Mouse (Mus musculus): Measurements from ENCODE around the gene Agpat4. TPM values are rescaled to one million over a fixed set of nuclear protein-coding genes. Genes with fewer than 3 reads are reported as not detected.

Agpat4 gene
- 13.9 and 18.8 TPM in 2 replicates for polyA plus RNA-seq (2012; ENCODE audit: insufficient read depth, insufficient read length, missing spikeins)

GRCm38 (mm10) chr17:12118561-12118925, at the start of gene Agpat4:
Gene Agpat4, plus strand, starts transcription at chr17:12118704.
- Histone ChIP-seq H3K4me1 (ENCODE audit: control insufficient read depth, insufficient read depth, low read length) (peaks cover 10% of the 10 kb centered on the region), H3K27ac (ENCODE audit: insufficient read depth, low read depth, low read length) (peak within 1 kb of the TSS; percentile 31), H3K4me3 (ENCODE audit: insufficient read depth, low read length) (peak within 1 kb of the TSS; percentile 71)
- TF ChIP-seq POLR2A (IDR thresholded peaks at IDR 0.05; ENCODE audit: borderline replicate concordance, low read depth, low read length) = no peak
- TF ChIP-seq CTCF (IDR thresholded peaks at IDR 0.05; ENCODE audit: low read depth, low read length) = no peak

GRCm38 (mm10) chr17:12076816-12077215, 41.7 kb upstream of the Agpat4 start:
- Histone ChIP-seq H3K27ac (ENCODE audit: insufficient read depth, low read depth, low read length) (no peak overlapping the region), H3K4me3 (ENCODE audit: insufficient read depth, low read length) (no peak overlapping the region), H3K4me1 (ENCODE audit: control insufficient read depth, insufficient read depth, low read length) (no peaks in the 10 kb centered on the region)
- no peak for TF ChIP-seq CTCF (IDR thresholded peaks at IDR 0.05; ENCODE audit: low read depth, low read length)
- no peak for TF ChIP-seq POLR2A (IDR thresholded peaks at IDR 0.05; ENCODE audit: borderline replicate concordance, low read depth, low read length)

DNA sequence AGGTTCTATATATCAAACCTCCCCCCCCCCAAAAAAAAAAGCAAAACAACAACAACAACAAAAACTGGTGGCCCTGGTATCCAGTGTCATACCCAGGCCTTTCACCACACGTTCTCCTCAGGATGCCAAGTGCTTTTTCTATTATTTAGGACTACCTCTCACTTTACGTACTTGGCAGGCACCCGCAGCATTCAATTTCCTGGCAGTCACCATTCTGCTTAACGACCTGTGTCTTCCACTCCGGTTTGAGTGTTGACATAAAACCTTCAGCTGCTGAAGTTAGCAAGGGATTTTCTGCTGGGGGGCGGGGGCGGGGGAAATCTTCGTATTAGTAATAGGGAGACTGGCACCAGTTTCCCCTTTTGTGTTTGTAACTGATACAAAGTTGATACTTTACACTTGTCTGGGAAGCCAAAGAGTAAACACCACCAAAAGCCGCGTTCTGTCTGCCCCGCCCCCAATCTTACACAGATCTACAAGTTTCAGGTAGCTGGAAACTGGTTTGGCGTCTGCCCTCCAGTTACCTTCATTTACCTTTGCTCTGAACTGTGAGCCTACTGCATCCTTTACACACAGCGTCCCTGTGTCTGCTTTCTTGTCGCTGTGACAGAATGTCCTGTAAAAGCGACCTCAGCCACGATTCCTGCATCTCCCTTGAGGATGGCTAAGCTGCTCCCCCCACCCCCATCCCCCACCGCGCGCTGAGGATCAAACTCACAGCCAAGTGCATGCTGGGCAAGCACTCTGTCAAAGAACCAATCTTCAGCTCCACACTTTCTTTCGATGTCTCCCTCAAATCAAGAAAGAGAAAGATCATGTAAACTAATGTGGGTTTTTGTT, 37.6 kb upstream of the Agpat4 start:
- H3K4me1 ChIP-seq (ENCODE audit: control insufficient read depth, insufficient read depth, low read length) = no peaks in the 10 kb centered on the region
- H3K4me3 ChIP-seq (ENCODE audit: insufficient read depth, low read length) = no peak overlapping the region
- TF ChIP-seq CTCF (IDR thresholded peaks at IDR 0.05; ENCODE audit: low read depth, low read length) (no peak), POLR2A (IDR thresholded peaks at IDR 0.05; ENCODE audit: borderline replicate concordance, low read depth, low read length) (no peak)
- no peak overlapping the region for H3K27ac ChIP-seq (ENCODE audit: insufficient read depth, low read depth, low read length)

DNA sequence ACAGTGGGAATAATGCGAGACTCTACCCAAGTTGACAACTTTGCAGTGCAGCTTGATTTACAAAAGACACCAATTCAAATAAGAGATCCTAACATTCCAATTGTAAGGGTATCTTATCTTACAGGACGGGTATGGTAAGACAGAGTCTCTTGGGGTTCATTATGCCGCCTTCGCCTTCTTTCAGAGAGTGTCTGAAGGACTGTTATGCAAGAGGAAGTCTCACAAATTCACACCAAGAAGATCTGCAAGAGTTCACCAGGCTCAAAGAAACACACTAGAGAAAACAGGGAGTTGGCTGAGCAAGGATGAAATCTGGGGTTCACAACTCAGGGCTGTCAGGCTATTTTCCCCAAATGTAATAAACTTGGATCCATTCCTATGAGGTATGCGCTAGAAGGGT, 36.3 kb upstream of the Agpat4 start:
- Histone ChIP-seq H3K4me1 (ENCODE audit: control insufficient read depth, insufficient read depth, low read length) (no peaks in the 10 kb centered on the region), H3K4me3 (ENCODE audit: insufficient read depth, low read length) (no peak overlapping the region), H3K27ac (ENCODE audit: insufficient read depth, low read depth, low read length) (no peak overlapping the region)
- TF ChIP-seq POLR2A (IDR thresholded peaks at IDR 0.05; ENCODE audit: borderline replicate concordance, low read depth, low read length) (no peak), CTCF (IDR thresholded peaks at IDR 0.05; ENCODE audit: low read depth, low read length) (no peak)

- Histone ChIP-seq H3K4me3 (ENCODE audit: insufficient read depth, low read length) (no peak overlapping the region), H3K27ac (ENCODE audit: insufficient read depth, low read depth, low read length) (no peak overlapping the region), H3K4me1 (ENCODE audit: control insufficient read depth, insufficient read depth, low read length) (peaks cover 10% of the 10 kb centered on the region)
- TF ChIP-seq POLR2A (IDR thresholded peaks at IDR 0.05; ENCODE audit: borderline replicate concordance, low read depth, low read length) (no peak), CTCF (IDR thresholded peaks at IDR 0.05; ENCODE audit: low read depth, low read length) (no peak)
Observed at GRCm38 (mm10) chr17:12090261-12090927, 28.1 kb upstream of the Agpat4 start.

DNA sequence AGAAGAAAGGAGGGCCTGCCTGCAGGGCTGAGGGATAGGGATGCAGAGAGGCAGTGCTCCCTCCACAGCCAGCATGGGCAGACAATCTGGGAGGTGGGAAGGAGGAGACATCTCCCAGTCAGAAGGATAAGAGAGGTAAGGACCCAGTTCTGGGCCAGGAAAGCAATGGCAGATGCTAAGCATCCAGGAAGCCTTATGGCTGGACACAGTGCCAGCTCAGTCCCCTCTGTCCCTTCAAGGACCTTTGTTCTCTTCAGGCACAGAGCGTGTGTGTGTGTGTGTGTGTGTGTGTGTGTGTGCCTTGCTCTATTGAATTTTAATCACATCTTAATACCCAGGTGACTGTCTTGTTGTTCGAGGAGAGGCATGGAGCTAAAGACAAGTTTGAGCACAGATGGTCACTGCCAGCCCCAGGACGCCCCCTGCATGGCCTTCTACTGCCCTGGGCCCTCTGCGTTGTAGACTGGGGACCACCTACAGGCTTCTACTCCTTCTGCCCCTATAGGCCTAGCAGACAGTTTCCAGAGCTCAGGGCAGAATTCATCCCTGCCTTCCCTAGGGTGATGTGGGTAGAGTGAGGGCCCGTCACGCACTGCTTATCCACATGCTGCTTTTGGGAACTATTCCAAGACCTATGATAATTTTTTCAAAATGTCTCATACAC, 25.5 kb upstream of the Agpat4 start:
- H3K27ac ChIP-seq (ENCODE audit: insufficient read depth, low read depth, low read length) = no peak overlapping the region
- no peak for TF ChIP-seq CTCF (IDR thresholded peaks at IDR 0.05; ENCODE audit: low read depth, low read length)
- TF ChIP-seq POLR2A (IDR thresholded peaks at IDR 0.05; ENCODE audit: borderline replicate concordance, low read depth, low read length) = no peak
- no peak overlapping the region for H3K4me3 ChIP-seq (ENCODE audit: insufficient read depth, low read length)
- peaks cover 10% of the 10 kb centered on the region for H3K4me1 ChIP-seq (ENCODE audit: control insufficient read depth, insufficient read depth, low read length)

DNA sequence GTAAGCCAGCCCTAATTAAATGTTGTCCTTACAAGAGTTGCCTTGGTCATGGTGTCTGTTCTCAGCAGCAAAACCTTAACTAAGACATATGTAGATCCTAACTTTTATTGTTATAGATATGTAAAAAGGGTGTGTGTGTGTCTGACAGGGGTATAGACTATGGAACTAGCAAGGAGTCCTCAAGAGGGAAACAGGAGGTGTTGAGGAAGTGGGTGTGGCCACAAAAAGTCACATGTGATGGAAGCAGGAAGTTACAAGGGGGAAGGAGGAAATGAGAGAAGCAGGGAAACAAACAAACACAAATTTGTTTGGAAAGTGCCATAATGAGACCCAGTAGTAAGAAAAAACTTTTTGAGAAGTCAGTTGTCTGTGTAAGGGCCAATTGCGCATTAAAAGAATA, 24.5 kb upstream of the Agpat4 start:
- Histone ChIP-seq H3K4me1 (ENCODE audit: control insufficient read depth, insufficient read depth, low read length) (peaks cover 10% of the 10 kb centered on the region), H3K27ac (ENCODE audit: insufficient read depth, low read depth, low read length) (no peak overlapping the region; the same call in 1 of the 2 replicates), H3K4me3 (ENCODE audit: insufficient read depth, low read length) (no peak overlapping the region)
- TF ChIP-seq CTCF (IDR thresholded peaks at IDR 0.05; ENCODE audit: low read depth, low read length) (no peak), POLR2A (IDR thresholded peaks at IDR 0.05; ENCODE audit: borderline replicate concordance, low read depth, low read length) (no peak)

DNA sequence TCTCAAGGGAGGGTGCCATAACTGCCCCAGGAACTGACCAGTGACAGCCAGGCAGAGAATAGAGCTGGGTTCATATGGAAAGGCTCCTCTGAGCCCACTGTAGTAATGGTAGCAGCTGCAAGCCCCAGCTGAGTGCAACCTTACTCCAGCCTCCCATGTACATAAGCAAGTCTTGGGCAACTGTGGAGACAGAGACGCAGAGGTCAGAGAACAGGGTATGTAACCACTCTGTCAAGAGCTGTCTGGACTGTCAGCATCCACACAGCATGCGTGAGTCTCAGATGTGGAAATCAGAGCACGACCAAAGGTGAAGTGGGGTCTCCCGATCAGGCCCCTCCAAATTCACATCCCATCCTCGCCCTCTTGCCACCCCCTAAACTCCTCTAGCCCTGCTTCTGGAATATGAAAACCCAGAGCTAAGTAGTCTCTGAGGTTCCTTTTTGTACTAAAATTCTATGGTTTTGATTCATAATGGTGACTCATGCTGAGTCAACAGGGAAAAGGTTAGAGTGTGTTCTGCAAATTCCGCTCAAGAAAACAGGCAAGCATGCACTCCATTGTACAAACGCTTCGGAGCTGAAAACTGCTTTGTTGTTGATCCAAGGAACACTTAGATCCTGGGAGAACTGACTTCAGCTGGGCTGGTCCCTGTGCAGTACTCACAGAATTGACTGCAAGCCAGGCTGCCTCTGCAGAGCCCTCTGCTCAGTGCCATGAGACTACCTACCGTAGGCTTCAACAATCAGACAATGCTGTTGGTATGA, 23.5 kb upstream of the Agpat4 start:
- Histone ChIP-seq H3K27ac (ENCODE audit: insufficient read depth, low read depth, low read length) (peak overlapping the region; percentile 42), H3K4me3 (ENCODE audit: insufficient read depth, low read length) (no peak overlapping the region), H3K4me1 (ENCODE audit: control insufficient read depth, insufficient read depth, low read length) (peaks cover 10% of the 10 kb centered on the region)
- TF ChIP-seq POLR2A (IDR thresholded peaks at IDR 0.05; ENCODE audit: borderline replicate concordance, low read depth, low read length) (no peak), CTCF (IDR thresholded peaks at IDR 0.05; ENCODE audit: low read depth, low read length) (no peak)

DNA sequence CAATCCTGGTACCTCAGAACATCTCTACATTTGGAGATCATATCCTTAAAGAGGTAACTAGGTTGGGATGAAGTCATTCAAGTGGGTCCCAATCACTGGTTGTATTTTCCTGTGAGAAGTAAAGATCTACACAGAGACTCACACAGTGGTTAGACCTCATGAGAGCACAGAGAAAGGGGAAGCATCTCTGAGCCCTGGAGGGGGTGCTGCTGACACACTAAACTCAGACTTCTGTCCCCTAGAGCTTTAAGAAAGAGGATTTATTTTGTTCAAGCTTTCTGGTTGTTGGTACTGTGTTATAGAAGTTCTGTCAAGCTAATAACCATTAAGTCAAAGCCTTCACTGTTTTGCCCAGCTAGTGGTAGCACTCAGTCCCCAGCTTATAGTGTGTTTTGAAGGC, 19.1 kb upstream of the Agpat4 start:
- TF ChIP-seq POLR2A (IDR thresholded peaks at IDR 0.05; ENCODE audit: borderline replicate concordance, low read depth, low read length) (no peak), CTCF (IDR thresholded peaks at IDR 0.05; ENCODE audit: low read depth, low read length) (no peak)

More for the DNA sequence above, 19.1 kb upstream of the Agpat4 start:
- Histone ChIP-seq H3K4me3 (ENCODE audit: insufficient read depth, low read length) (no peak overlapping the region), H3K27ac (ENCODE audit: insufficient read depth, low read depth, low read length) (no peak overlapping the region), H3K4me1 (ENCODE audit: control insufficient read depth, insufficient read depth, low read length) (peaks cover 8% of the 10 kb centered on the region)
